In the genomic region with DNA sequence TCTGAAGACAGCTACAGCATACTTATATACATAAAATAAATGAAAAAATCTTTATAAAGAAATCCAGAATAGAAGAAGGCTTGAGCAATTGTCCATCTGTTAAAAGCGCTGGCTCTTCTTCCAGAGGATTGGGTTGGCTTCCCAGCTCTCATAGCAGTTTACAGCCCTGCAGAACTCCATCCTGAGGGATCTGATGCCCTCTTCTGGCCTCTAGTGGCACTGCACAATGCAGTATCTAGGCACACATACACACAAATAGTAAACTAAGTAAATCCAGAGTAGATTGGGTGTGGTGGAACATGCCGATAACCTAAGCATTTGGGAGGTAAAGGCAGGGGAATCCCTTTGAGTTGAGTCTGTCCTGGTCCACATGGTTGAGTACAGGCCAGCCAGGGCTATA, we compare ENCODE assay signal across 1 mouse cellular context.
TF ChIP-seq lines count a peak whose summit lies in the region.

No protein-coding gene starts in this region.

TF ChIP-seq in MEL, 35 proteins besides CTCF, POLR2A, EP300 and RAD21:
- TF ChIP-seq CHD1 (IDR thresholded peaks at IDR 0.05; ENCODE audit: low read depth, low read length), result no peak
- TF ChIP-seq RCOR1 (IDR thresholded peaks at IDR 0.05; ENCODE audit: low read depth, low read length), result no peak
- TF ChIP-seq ELF1 (IDR thresholded peaks at IDR 0.05; ENCODE audit: low read depth, low read length), result no peak
- TF ChIP-seq TCF12 (IDR thresholded peaks at IDR 0.05; ENCODE audit: low read depth, low read length), result no peak
- TF ChIP-seq ZC3H11A (IDR thresholded peaks at IDR 0.05; ENCODE audit: low read depth, low read length), result peak; percentile 77
- no peak for TF ChIP-seq UBTF (IDR thresholded peaks at IDR 0.05; ENCODE audit: borderline replicate concordance, insufficient read depth, low read depth, low read length)
- TF ChIP-seq GABPA (IDR thresholded peaks at IDR 0.05; ENCODE audit: low read depth, low read length), result no peak
- TF ChIP-seq MXI1 (IDR thresholded peaks at IDR 0.05; ENCODE audit: low read depth, low read length), result no peak
- TF ChIP-seq TBP (IDR thresholded peaks at IDR 0.05; ENCODE audit: low read depth, low read length), result no peak
- TF ChIP-seq POLR2AphosphoS2 (IDR thresholded peaks at IDR 0.05; ENCODE audit: low read length), result no peak
- TF ChIP-seq MAX (IDR thresholded peaks at IDR 0.05; ENCODE audit: low read length), result no peak
- TF ChIP-seq MEF2A (IDR thresholded peaks at IDR 0.05; ENCODE audit: extremely low read depth, insufficient replicate concordance, low read depth, low read length, poor library complexity, severe bottlenecking), result no peak
- no peak for TF ChIP-seq BHLHE40 (IDR thresholded peaks at IDR 0.05; ENCODE audit: borderline replicate concordance, low read depth, low read length)
- TF ChIP-seq KAT2A (conservative IDR thresholded peaks at IDR 0.05; ENCODE audit: low read depth, low read length), result no peak
- no peak for TF ChIP-seq MAZ (IDR thresholded peaks at IDR 0.05; ENCODE audit: low read depth, low read length)
- TF ChIP-seq JUND (IDR thresholded peaks at IDR 0.05; ENCODE audit: low read depth, low read length), result no peak
- 0 out of 2 replicates have a peak, but pooled peaks have one; percentile 27 for TF ChIP-seq MYC (IDR thresholded peaks at IDR 0.05; ENCODE audit: low read depth, low read length)
- no peak for TF ChIP-seq TAL1 (IDR thresholded peaks at IDR 0.05; ENCODE audit: low read length)
- TF ChIP-seq SIN3A (IDR thresholded peaks at IDR 0.05; ENCODE audit: low read length), result peak; percentile 25; the same call in 1 of the 2 replicates
- no peak for TF ChIP-seq ZNF384 (IDR thresholded peaks at IDR 0.05; ENCODE audit: low read depth, low read length)
- no peak for TF ChIP-seq NELFE (IDR thresholded peaks at IDR 0.05; ENCODE audit: low read depth, low read length)
- TF ChIP-seq HCFC1 (IDR thresholded peaks at IDR 0.05; ENCODE audit: low read depth, low read length), result no peak
- no peak for TF ChIP-seq GATA1 (IDR thresholded peaks at IDR 0.05; ENCODE audit: low read depth, low read length)
- no peak for TF ChIP-seq NRF1 (IDR thresholded peaks at IDR 0.05; ENCODE audit: insufficient read depth, low read depth, low read length, poor library complexity, severe bottlenecking)
- TF ChIP-seq SMC3 (IDR thresholded peaks at IDR 0.05; ENCODE audit: low read depth, low read length), result peak; percentile 85
- TF ChIP-seq ZKSCAN1 (IDR thresholded peaks at IDR 0.05; ENCODE audit: low read depth, low read length), result no peak
- no peak for TF ChIP-seq ZMIZ1 (IDR thresholded peaks at IDR 0.05; ENCODE audit: low read depth, low read length)
- TF ChIP-seq MAFK (IDR thresholded peaks at IDR 0.05; ENCODE audit: borderline replicate concordance, low read depth, low read length), result no peak
